Mouse (Mus musculus) spleen, adult 2 months (tissue): Measurements from ENCODE around the gene Zfp507. TPM values are rescaled to one million over a fixed set of nuclear protein-coding genes. Genes with fewer than 3 reads are reported as not detected.

Experiments used
- DNase-seq, 2 experiments: peaks; one replicate each; pipeline versions ENCODE4 v3.0.0 to v3.0.0-alpha.2; 2012 to 2021; ENCODE audit warnings: low spot score in 2 of 2, low read depth in 1 of 2
- H3K27ac ChIP-seq: fragments of 200-500 bp; 2 replicates; pipeline ENCODE4 v1.5.1; 2012; ENCODE audit warnings: low read length, inconsistent platforms; ENCODE audit not compliant: insufficient read depth
- H3K27me3 ChIP-seq: fragments of 200-500 bp; 2 replicates; pipeline ENCODE4 v1.6.1; 2012; ENCODE audit warnings: mild to moderate bottlenecking, moderate library complexity, low read length, inconsistent platforms; ENCODE audit not compliant: control insufficient read depth, insufficient read depth
- H3K36me3 ChIP-seq: fragments of 200-500 bp; 2 replicates; pipeline ENCODE4 v1.6.1; 2012; ENCODE audit warnings: mild to moderate bottlenecking, low read length, inconsistent platforms; ENCODE audit not compliant: control insufficient read depth, insufficient read depth
- H3K4me1 ChIP-seq: fragments of 200-500 bp; 2 replicates; pipeline ENCODE4 v1.6.1; 2011; ENCODE audit warnings: inconsistent platforms; ENCODE audit not compliant: control insufficient read depth, insufficient read depth, insufficient read length
- H3K4me3 ChIP-seq: fragments of 200-500 bp; 2 replicates; pipeline ENCODE4 v1.5.1; 2011; ENCODE audit warnings: mild to moderate bottlenecking, inconsistent platforms; ENCODE audit not compliant: insufficient read depth, insufficient read length; ENCODE audit errors: extremely low read depth
- CTCF ChIP-seq: fragments of 200-500 bp; IDR thresholded peaks from 2 replicates; pipeline ENCODE4 v1.5.1; 2011; ENCODE audit warnings: mild to moderate bottlenecking, inconsistent platforms; ENCODE audit not compliant: insufficient read depth, insufficient read length, insufficient replicate concordance; ENCODE audit errors: extremely low read depth
- POLR2A ChIP-seq: fragments of 200-500 bp; IDR thresholded peaks from 2 replicates; pipeline ENCODE4 v1.6.1; 2011; ENCODE audit warnings: low read depth, low read length, inconsistent platforms
- WGBS: fragments of 180-500 bp; shearing (Covaris S2); methylation state at CpG from one replicate; pipeline ENCODE4 v1.1.7; 2018; 5-methylcytosine and 5-hydroxymethylcytosine counted together
- polyA plus RNA-seq: library from polyadenylated mRNA; depleted of rRNA; stranded (reverse); fragments of >200 nt; gene quantifications from 2 replicates; pipeline ENCODE4 v1.2.3, GENCODE M21; 2012

Zfp507 gene
- polyA plus RNA-seq, 1 experiment, result 5.0 TPM

DNA sequence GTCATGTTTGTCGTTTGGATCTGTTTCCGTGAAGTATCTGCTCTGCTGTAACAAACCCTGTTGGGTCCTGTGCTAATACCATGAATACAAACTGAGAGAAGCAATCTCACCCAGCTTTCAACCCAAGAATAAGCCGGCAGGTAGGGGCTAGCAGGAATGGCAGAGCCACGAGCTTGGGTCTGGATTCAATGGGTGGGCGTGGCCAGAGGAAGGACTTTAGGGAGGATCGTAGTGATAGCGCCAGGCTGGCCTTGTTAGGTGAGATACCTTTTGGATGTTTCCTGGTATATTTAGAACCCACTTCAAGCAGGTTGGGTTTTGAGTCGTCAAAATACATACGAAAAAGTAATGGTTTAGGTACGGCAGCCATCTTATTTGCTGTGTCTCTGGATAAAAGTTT is 1.4 kb upstream of the Zfp507 start:
- 91% methylated on average over 10 of the region's 10 CpGs for WGBS
- no peak for DNase-seq
- H3K27ac ChIP-seq, result no peak overlapping the region
- H3K36me3 ChIP-seq, result peaks cover 10% of the 10 kb centered on the region
- H3K4me3 ChIP-seq, result no peak overlapping the region
- peaks cover 1% of the 10 kb centered on the region for H3K4me1 ChIP-seq
- no peak for TF ChIP-seq CTCF
- no peak for TF ChIP-seq POLR2A
- no peaks in the 10 kb centered on the region for H3K27me3 ChIP-seq

DNA sequence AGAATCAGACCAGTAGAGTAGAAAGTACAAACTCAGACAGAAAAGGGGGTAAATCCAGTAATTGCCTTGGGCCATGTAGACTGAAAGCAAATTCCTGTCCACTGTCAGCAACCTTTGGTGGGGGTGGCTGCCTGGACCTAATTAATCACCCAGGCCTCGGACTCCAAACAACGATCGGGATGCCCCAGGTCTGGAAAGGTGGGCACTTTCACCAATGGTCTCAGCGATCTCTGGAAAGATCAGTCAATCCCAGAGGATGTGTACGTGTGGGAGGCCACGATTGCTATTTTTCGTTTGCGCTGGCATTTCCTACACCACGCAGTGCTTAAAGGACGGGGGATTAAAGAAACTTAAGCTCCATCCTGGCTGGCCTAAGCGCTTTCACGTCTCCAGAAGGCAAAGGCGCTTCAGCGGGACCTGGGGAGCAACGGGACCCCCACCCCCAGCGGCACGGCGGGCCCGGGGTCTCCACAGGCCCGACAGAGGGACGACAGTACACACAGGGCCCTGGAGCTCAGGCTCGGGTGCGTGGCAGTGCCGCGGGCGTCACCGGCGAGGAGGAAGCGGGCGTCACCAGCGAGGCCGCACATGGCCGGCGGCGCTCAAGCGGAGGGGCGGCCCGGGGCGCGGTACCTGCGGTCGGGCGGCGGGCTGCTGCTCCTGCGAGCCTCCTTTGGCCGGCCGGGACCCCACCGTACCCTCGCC is 450 bp downstream of the Zfp507 start:
- H3K4me3 ChIP-seq, result peak overlapping the region; percentile 72
- DNase-seq, result no peak
- peaks cover 13% of the 10 kb centered on the region for H3K36me3 ChIP-seq
- peaks cover 1% of the 10 kb centered on the region for H3K4me1 ChIP-seq
- under 1% methylated on average over 49 of the region's 49 CpGs for WGBS
- H3K27me3 ChIP-seq, result no peaks in the 10 kb centered on the region
- peak overlapping the region; percentile 76 for H3K27ac ChIP-seq
- no peak for TF ChIP-seq CTCF
- TF ChIP-seq POLR2A, result no peak

DNA sequence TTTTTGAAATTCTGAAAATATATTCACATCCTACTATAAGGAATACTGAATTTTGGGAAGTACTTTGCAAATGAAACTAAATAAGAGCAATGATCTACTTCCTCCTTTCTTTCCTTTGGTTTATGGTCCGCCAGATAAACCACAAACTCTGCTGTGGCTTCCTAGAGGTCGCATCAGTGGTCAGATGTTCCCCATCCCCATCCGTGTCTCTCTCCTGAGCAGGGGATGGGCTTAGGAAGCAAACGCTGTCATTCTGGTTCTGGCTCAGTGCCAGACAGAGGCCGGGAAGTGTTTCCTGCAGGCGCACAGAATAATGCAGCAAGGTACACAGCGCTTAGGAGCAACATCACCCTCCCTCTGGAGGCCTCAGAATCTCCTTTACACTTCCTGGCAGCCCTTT is 6.7 kb downstream of the Zfp507 start:
- no peak overlapping the region for H3K4me3 ChIP-seq
- peaks cover 31% of the 10 kb centered on the region for H3K36me3 ChIP-seq
- H3K4me1 ChIP-seq, result peaks cover 3% of the 10 kb centered on the region; the same call in 1 of the 2 replicates
- no peak for DNase-seq
- no peak overlapping the region for H3K27ac ChIP-seq
- no peak for TF ChIP-seq POLR2A
- TF ChIP-seq CTCF, result no peak
- 8% methylated on average over 7 of the region's 7 CpGs for WGBS
- H3K27me3 ChIP-seq, result no peaks in the 10 kb centered on the region

DNA sequence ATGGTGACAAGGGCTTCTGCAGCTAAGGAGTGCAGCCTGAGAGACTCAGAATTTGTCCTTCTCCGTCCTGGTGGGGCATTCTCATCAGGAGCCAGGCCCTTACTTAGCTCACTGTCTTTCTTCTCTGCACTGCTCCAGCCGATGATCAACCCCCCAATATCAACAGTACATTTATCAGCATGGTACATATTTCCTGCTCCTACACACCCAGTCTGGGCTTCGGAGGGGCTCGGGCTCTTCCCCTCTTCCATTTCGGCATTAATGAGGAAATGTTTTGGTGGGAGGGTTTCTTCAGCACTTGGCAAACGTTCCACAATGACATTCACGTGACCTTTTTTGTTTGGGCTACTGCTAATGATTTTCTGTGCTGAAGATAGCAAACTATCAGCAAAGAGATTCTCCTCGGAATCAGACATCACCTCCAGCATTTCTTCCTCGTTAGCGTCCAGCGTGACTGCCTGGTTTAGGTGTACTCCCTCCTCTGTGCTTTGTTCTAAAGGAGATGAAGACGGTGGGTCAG is 8.6 kb downstream of the Zfp507 start:
- no peak overlapping the region for H3K27ac ChIP-seq
- no peaks in the 10 kb centered on the region for H3K27me3 ChIP-seq
- H3K4me3 ChIP-seq, result no peak overlapping the region
- DNase-seq, result no peak
- no peak for TF ChIP-seq POLR2A
- no peak for TF ChIP-seq CTCF
- WGBS, result 85% methylated on average over 12 of the region's 12 CpGs
- H3K36me3 ChIP-seq, result peaks cover 31% of the 10 kb centered on the region
- H3K4me1 ChIP-seq, result peaks cover 3% of the 10 kb centered on the region; the same call in 1 of the 2 replicates

DNA sequence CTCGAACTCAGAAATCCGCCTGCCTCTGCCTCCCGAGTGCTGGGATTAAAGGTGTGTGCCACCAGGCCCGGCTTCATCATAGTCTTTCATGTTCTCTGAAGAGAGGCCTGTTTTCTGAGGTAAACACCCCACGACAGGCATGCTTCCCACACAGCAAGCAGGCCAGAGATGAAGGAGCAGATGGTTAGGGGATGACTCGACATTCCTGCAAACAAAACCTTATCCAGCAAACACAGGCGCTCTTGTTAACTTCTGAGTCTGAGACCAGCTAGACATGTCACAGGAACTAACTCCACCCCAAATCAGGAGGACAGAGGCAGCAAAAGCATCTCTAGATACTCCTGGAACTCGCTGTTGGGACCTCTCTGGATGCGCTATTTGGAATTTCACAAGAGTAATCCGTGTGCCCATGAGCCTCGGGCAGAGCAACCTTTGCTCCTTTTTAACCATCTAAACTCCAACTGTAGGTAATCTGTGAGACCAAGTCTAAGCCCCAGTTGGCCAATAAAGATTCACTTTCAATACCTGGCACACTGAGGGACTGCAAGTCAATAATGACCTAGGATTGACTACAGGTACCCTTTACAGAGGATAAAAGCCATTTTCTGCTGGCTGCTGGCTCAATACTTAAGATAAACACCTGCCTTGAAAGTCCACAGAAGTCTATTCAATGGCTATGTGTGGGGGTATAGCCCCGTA is 10.5 kb downstream of the Zfp507 start:
- H3K4me1 ChIP-seq, result peaks cover 3% of the 10 kb centered on the region; the same call in 1 of the 2 replicates
- WGBS, result 88% methylated on average over 12 of the region's 12 CpGs
- no peak for DNase-seq

DNA sequence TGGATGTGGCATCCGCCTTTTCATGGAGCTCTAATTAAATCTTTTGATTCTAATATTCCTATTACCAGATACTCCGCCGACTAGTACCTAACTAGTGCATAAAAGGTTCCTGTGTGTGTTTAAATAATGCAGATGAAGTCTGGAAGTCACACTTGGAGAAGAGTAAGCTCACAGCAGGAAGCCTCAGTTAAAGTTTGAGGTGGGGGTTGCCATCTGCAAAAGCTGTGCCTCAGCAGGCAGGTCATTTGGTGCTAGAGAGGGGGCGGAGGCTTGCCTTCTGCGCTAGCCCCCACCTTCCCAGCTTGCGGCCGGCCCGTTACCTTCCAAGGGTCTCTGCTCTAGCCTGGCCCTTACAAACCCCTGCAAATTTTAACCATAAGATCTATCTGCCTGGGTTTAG is 11.9 kb downstream of the Zfp507 start:
- no peaks in the 10 kb centered on the region for H3K27me3 ChIP-seq
- H3K27ac ChIP-seq, result no peak overlapping the region
- peaks cover 38% of the 10 kb centered on the region for H3K36me3 ChIP-seq

More for the DNA sequence above, 10.5 kb downstream of the Zfp507 start:
- H3K27ac ChIP-seq, result no peak overlapping the region
- no peak overlapping the region for H3K4me3 ChIP-seq
- H3K27me3 ChIP-seq, result no peaks in the 10 kb centered on the region
- TF ChIP-seq POLR2A (no peak), CTCF (no peak)
- peaks cover 34% of the 10 kb centered on the region for H3K36me3 ChIP-seq

DNA sequence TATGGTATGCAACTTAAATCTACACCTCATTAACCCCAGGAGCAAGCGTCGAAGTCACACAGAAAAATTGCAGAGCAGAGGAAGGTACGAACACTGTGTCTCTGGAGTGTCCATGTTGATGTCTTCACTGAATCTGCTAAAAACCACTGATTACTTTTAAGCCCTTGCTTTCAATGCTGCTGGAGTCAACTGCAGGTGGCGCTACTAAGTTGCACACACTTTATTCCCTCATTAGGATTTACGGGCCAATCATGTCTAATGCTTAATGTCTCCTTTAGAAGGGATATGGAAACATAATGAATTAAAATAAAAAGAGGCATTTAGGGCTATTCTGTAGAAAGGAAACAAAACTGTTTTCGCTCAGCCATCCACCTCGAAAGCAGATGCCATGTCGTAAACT is 12.6 kb downstream of the Zfp507 start:
- H3K27me3 ChIP-seq, result no peaks in the 10 kb centered on the region
- no peaks in the 10 kb centered on the region for H3K4me1 ChIP-seq
- H3K36me3 ChIP-seq, result peaks cover 38% of the 10 kb centered on the region
- no peak for DNase-seq
- no peak overlapping the region for H3K27ac ChIP-seq
- H3K4me3 ChIP-seq, result no peak overlapping the region
- no peak for TF ChIP-seq CTCF
- no peak for TF ChIP-seq POLR2A
- 94% methylated on average over 8 of the region's 8 CpGs for WGBS

More for the DNA sequence above, 11.9 kb downstream of the Zfp507 start:
- 95% methylated on average over 8 of the region's 8 CpGs for WGBS
- no peak overlapping the region for H3K4me3 ChIP-seq
- H3K4me1 ChIP-seq, result no peaks in the 10 kb centered on the region
- DNase-seq, result no peak
- TF ChIP-seq POLR2A (no peak), CTCF (no peak)
